Mouse (Mus musculus): ENCODE measurements around the gene Bysl.

The Bysl gene

DNA sequence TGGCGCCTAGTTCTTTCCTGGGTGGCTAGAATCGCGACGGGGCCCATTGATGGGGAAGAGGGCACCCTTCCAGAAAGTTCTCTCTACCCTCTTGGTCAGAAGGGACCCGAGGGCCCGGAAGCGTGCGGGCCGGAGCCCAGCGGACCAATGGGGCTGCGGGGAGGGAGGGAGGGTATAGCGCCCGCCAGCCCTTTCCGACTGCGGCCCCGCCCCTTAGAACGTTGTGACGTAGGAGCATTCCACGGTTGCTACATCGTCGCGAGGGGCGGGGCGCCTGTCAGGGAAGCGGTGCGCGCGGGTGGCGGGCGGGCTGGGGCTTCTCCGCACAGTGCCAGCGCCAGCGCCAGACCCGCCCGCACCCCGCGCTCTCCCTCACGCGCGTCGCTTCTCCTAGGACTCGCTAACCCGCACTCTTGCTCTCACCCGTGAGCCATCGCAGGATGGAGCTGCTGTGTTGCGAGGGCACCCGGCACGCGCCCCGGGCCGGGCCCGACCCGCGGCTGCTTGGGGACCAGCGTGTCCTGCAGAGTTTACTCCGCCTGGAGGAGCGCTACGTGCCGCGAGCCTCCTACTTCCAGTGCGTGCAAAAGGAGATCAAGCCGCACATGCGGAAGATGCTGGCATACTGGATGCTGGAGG lies 18.0 kb downstream of the Bysl start:
- DNase-seq = peak; percentile 97

DNA sequence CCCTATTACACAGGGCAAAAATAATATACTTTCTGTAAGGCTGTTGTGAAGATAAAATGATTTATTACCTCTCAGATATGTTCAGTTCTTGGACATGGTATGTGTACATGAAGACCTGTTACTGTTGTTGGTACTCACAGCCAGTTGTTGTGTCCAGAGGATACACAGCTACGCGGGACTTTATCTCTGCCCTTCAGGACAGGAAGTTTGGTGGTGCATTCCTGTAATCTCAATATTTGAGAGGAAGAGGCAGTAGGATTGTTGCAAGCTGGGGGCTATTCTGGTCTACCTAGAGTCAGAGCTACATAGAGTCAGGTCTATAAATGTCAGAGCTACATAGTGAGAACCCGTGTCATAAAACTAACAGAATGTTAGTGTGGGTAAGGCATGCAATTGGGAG lies 20.2 kb downstream of the Bysl start:
- DNase-seq = no peak

DNA sequence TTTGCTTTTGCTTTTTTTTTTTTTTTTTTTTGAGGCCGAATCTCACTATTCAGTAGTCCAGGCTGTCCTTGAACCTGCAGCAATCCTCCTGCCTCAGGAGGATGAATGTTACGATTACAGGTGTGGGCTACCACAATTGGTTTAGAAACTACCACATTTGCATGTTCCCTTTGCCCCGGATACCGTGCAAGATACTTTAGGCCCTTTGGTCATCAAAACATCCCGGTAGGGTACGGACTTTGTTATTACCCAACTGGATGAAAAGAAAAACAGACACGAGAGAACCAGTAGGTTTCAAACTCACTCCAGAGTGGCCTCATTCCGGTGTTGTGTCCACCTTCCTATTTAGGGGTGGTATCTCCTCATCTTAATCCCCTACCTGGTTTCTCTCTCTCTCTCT lies 22.8 kb downstream of the Bysl start:
- DNase-seq = no peak

DNA sequence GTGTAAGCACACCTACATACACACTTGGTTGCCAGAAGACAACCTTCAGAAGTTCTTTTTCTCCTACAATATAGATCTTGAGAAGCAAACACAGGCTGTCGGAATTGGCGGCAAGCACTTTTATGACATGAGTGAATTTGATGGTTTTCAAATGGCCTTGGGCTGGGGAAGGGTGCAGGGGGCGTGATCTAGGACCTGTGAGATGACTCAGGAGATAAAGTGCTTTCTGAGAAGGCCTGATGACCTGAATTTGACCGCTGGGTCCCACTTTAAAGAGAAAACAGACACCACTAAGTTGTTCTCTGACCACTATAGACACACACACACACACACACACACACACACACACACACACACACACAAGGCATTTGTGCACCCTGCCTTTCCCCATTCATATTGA lies 30.3 kb downstream of the Bysl start:
- no peak for DNase-seq

DNA sequence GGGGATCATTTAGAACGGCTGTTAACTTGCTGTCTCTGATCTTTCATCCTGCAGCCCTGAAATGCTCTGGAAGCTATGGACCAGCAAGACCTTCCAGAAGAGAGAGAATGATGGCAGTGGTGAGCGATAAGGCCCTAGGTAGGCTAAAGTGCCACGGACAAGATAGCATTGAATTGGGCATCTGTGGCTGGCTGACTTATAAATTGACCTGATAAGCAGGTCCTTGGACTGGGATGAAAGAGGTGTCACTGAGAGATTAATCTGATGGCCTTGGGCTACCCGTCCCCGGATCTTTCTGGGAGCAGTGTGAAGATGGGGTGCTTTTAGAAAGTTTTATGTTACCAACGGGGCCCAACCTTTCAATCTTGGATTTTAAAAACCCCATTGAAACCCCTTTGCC lies 32.6 kb downstream of the Bysl start:
- DNase-seq = no peak

DNA sequence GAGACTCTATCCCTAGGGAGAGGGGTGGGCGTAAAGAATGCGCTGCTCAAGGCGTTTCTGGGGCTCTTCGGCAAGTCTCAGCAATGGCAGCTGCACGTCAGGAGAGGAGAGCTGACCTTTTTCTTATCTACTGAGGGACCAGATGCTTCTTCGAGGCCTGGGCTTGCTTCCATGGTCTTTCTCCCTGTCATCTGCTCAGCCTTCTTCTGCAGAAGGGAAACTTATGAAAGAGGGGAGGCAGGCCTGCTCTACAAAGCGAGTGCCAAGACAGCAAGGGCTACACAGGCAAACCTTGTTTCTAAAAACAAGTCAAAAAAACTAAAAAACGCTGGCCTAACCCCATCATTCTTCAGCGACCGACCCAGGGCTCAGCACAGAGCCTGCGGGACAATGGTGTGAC lies 36.5 kb downstream of the Bysl start:
- no peak for DNase-seq

DNA sequence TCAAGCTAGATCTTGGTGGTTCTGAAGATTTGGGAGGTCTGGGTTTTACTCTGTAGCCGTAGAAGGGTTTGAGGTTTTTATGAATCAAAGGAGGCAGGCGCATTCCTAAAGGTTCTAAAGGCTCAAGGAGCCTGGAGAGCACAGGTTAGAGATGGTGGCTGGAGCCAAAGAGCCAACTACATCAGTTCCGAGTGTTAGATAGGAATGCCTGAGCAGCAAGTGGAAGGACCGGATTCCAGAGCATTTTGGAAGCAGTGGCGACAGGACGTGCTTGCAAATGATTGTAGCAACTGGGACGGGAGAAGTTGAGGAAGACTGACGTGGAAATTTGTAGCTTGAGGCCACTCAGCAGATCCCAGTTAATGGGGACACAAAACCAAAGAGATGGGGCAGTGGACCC lies 37.3 kb downstream of the Bysl start:
- DNase-seq = peak; percentile 54

DNA sequence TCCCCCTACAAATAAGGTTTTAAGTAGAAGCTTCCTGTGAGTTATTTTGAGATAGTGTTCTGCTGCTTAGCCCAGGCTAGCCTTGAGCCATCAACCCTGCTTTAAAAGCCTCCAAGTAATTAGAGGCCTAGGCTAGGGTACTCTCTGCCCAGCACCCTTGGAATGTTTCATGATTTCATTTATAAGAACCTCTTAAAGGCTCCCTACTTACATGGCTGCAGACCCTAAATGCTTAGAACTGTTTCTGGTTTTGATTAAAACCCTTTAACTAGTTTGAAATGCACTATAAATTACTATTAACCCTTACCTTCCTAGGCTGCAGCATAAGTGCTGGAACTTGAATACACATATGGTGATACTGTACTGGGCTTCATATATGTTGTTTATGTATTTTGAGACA lies 38.9 kb downstream of the Bysl start:
- DNase-seq = no peak

DNA sequence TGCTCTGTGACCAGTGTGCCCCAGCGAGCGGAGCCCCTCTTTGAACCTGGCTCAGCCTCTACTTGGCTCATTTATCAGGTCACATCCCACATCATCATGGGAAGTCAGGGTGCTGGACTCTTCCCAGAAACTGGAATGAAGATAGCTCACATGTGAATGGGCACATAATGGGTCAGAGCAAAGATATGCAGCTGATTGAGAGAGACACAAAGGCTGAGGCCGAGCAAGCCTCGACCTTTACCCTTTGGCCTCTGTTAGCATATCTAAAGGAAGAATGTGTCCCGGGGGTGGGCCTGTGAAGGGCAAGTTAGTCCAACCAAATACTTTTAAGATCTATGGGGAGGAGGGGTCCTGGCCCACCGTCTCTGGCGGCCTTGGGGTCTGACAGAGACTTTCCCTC lies 39.7 kb downstream of the Bysl start:
- DNase-seq = no peak

DNA sequence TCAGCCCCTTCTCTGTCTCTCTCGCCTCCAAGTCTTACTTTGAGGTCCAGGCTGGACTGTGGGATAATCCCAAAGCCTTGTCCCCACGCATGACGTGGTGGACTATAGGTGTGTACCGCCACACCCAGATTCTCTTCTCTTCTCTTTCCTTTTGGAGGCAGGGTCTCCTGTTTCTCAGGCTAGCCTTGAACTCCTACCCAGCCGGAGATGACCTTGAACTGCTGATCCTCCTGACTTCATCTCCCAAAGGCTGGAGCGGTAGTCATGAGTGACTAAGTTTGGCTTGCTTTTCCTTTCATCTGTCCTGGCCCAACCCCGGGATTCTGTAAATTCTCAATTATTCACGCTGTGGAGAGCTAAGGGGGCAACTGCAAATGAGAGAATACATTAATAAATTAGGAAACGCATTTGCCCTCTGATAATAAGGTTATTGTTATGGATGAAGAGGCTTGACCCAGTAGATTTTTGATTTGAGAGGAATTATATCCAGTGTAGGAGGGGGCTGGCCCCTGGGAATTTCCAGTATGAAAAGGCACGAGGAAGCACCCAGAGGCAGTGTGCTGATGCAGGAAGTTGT lies 42.3 kb downstream of the Bysl start:
- no peak for DNase-seq

DNA sequence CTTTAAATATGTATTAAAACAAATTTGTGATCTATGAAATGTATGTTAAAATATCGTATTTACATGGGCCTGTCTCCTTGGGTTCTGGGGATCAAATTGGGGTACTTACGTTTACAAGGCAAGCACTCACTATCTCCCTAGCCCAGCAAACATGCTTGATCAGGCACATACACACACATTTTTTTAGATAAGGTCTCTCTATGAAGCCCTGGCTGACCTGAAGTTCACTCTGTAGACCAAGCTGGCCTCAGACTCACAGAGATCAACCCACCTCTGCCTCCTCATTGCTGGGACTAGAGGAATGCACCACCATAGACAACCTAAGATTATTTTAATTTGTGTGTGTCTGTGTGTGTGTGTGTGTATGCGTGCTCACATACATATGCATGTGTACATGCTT lies 42.9 kb downstream of the Bysl start:
- no peak for DNase-seq

DNA sequence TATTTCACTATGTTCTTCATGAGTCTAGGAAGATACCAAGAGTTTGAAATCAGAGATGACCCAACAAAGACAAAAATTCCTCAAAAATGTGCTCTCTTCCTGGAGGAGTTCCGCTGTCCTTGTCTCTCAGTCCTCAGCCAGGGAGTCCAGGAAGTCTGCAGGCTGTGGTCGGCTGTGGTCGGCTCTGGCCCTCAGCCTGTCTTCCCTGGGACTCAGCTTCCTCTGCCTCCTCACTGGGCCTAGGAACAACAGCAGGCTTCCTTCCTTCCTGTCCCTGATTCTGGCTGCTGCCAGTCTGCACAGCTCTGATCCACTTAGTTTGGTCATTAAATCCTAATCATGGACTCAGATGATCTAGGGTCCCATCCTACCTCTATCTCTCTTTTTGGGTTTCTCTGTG lies 44.0 kb downstream of the Bysl start:
- DNase-seq = peak; percentile 23

DNA sequence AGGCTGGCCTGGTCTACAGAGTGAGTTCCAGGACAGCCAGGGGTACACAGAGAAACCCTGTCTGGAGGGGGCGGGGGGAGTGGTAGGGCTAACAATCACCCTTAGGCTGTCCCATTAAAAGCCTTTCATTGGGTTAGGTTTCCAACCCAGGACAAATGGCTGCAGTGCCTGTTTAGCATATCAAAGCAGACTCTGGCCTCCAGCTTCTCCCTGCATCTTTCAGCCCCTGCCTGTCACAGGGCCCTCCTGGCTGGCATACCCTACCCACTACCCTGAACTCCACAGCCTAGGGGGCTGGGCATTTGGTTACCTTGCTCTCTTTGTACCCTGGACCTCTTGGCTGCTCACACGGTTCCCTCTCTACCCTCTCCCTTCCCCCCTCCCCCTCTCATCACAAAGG lies 45.2 kb downstream of the Bysl start:
- DNase-seq = no peak

DNA sequence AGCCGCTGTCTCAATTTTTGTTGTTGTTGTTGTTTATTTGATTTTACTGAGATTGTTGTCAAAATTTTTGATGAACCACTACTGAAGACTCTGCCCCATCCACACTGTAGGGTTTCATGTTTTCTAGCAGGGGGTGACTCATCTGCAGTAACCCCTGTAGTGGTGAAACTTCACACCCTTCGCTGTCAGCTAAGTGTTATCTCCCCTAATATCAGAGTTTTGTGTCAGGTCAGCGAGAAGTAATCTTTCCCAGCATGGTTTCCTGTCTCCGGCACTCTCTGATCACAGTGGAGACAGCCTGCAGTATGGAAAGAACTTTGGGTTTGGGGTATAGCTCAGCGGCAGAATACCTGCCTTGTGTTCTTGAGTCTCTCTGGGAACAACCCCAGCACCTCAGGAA lies 46.7 kb downstream of the Bysl start:
- no peak for DNase-seq

DNA sequence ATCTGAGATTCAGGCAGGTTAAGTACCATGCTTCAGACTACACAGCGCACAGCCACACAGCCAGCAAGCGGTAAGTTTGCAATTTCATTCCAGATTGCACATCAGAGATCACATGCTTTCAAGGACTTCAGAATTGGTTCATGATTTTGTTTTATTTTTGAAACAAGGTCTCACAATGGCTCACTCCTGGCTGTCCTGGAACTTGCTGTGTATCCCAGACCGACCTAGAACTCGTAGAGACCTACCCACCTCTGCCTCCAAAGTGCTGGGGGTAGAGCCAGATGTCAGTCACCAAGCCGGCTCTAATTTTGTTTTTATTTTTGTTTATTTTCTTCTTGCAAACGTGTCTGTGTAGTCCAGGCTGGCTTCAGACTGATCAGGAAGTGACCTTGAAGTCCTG lies 48.4 kb downstream of the Bysl start:
- DNase-seq = no peak

DNA sequence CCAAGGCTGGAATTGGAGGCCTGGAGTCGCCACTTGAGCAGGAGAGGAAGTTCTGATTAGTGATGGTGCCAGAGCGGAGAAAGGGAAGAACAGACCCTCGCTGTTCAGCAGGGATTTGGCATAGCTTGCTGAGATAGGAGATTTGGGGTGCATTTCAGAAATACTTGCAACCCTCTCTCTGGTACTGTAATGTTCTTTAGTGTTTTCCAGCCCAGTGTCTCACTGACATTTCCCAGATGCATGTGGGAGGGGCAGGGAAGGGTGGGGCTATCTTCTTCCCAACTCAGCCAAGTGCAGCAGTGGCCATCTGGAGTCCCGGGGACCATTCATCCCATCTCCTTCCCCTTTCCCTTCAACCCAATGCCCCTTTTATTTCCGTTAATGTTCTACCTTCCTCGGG lies 51.6 kb downstream of the Bysl start:
- no peak for DNase-seq

DNA sequence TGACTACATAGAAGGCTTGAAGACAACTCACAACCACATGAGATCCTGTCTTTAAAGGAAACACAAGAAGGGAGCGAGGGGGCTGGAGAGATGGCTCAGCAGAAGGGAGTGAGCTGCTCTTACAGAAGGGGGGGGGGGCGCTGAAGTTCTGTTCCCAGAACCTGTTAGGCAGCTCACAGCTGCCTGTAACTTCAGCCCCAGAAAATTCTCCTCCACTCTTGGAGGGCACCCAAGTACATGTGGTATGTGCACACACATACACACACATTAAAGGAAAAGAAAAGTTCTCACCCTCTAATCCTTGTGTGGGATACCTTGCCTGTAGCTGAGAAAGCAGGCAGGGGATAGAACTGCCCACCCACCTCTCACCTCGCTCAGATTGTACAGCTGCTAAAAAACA lies 54.1 kb downstream of the Bysl start:
- DNase-seq = no peak

DNA sequence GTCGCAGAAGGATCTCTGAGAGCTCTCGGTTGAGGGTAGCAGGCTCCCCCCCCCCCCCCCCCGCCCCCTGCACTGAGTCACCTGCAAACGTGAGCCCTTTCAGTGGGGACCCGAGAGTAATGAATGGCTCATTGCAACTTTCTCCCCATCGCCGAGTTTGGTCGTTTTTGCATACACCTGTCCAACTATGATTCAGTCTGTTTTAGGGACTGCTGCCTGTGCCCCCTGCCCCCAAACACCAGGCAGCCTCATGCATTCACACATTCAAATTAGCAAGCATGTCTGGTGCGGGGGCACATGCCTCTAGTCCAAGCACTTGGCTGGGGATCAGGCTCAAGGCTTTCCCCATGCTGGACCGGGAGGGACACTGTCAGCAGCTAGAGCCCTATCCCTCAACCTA lies 56.7 kb downstream of the Bysl start:
- no peak for DNase-seq

DNA sequence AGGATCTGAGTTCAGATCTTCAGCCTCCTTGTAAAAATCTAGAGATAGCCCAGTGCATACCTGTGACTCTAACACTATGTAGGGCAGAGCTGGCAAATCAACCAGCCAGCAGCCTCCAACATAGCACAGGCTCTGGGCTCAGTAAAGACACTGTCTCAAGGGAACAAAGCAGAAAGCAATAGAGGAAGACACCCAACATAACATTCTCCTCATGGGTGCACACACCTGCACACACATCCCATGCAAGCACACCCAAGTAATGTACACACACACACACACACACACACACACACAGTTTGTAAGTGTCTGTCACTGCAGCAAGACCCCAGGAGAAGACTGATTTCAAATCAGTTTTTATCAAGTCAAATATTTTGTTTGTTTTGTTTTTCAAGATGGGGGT lies 58.3 kb downstream of the Bysl start:
- DNase-seq = no peak

DNA sequence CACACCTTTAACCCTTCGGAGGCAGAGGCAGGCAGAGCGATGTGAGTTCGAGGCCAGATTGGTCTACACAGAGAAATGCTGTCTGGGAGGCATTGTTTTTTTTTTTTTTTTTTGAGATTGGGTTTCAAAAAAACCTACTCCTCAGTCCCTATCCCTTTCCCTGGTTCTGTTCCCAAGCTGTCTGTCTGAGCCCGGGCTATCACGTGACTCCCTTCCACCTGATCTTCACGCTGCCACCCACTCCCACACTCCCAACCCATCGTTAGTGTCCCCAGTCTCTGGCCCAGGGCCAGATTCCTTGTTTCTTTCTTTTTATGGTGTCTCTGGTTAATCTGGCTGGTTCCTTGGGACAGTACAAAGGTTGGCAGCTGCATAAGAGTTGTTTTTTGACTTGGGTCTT lies 60.2 kb downstream of the Bysl start:
- no peak for DNase-seq

All from lung, postnatal 14 days (tissue).